Mouse (Mus musculus) brain, embryonic 18.5 days (tissue): ENCODE measurements around the gene A930004D18Rik.

ENCODE experiments used
- DNase-seq: peaks from one replicate; pipeline ENCODE4 v3.0.0-alpha.2; 2012; ENCODE audit warnings: low read depth, low spot score

The A930004D18Rik gene

GRCm38 (mm10) chr2:18038141-18038752, 710 bp upstream of the A930004D18Rik start:
- no peak for DNase-seq

GRCm38 (mm10) chr2:18034371-18035250, 2.9 kb downstream of the A930004D18Rik start:
- DNase-seq = no peak

GRCm38 (mm10) chr2:18033166-18034108, 4.1 kb downstream of the A930004D18Rik start:
- DNase-seq = no peak

GRCm38 (mm10) chr2:18032538-18032895, 5.0 kb downstream of the A930004D18Rik start:
- DNase-seq = no peak

GRCm38 (mm10) chr2:18031831-18032537, 5.6 kb downstream of the A930004D18Rik start:
- no peak for DNase-seq

GRCm38 (mm10) chr2:18031271-18031821, 6.2 kb downstream of the A930004D18Rik start:
- DNase-seq = no peak

GRCm38 (mm10) chr2:18030581-18030980, 7.0 kb downstream of the A930004D18Rik start:
- DNase-seq = no peak

- no peak for DNase-seq
Observed at GRCm38 (mm10) chr2:18029656-18030055, 7.9 kb downstream of the A930004D18Rik start.

- DNase-seq = no peak
Observed at GRCm38 (mm10) chr2:18028140-18029021, 9.2 kb downstream of the A930004D18Rik start.

- peak; percentile 86 for DNase-seq
Observed at GRCm38 (mm10) chr2:18027448-18028139, 9.9 kb downstream of the A930004D18Rik start.

- DNase-seq = peak; percentile 39
Observed at GRCm38 (mm10) chr2:18026116-18026947, 11.2 kb downstream of the A930004D18Rik start.

- DNase-seq = no peak
Observed at GRCm38 (mm10) chr2:18025781-18026115, 11.8 kb downstream of the A930004D18Rik start.

- DNase-seq = no peak
Observed at GRCm38 (mm10) chr2:18025116-18025515, 12.4 kb downstream of the A930004D18Rik start.

- DNase-seq = no peak
Observed at GRCm38 (mm10) chr2:18022886-18023285, 14.7 kb downstream of the A930004D18Rik start.

- no peak for DNase-seq
Observed at GRCm38 (mm10) chr2:18019122-18019521, 18.4 kb downstream of the A930004D18Rik start.

- DNase-seq = no peak
Observed at GRCm38 (mm10) chr2:18017321-18017720, 20.2 kb downstream of the A930004D18Rik start.

GRCm38 (mm10) chr2:18016639-18017038, 20.9 kb downstream of the A930004D18Rik start:
- no peak for DNase-seq

- DNase-seq = no peak
Observed at GRCm38 (mm10) chr2:18015581-18015980, 22.0 kb downstream of the A930004D18Rik start.
